Mouse (Mus musculus) right cerebral cortex, postnatal 25 days (tissue): ENCODE data around the gene Eif4e2.

Source experiments
- DNase-seq: peaks from one replicate; pipeline ENCODE4 v3.0.0; 2022

Gene Eif4e2

GRCm38 (mm10) chr1:87203779-87204178, 9.9 kb upstream of the Eif4e2 start:
- DNase-seq: no peak

GRCm38 (mm10) chr1:87204465-87204864, 9.2 kb upstream of the Eif4e2 start, which contains the start of gene Chrng:
Gene Chrng (plus strand): TSS chr1:87204657.
- no peak for DNase-seq

- no peak for DNase-seq
These were observed 8.7 kb upstream of the Eif4e2 start for GRCm38 (mm10) chr1:87205038-87205437.

GRCm38 (mm10) chr1:87205502-87205901, 8.2 kb upstream of the Eif4e2 start:
- DNase-seq: no peak

GRCm38 (mm10) chr1:87206339-87206738, 7.4 kb upstream of the Eif4e2 start:
- DNase-seq: no peak

GRCm38 (mm10) chr1:87211431-87211830, 2.3 kb upstream of the Eif4e2 start:
- no peak for DNase-seq

GRCm38 (mm10) chr1:87214748-87215147, 1.0 kb downstream of the Eif4e2 start:
- DNase-seq: no peak

GRCm38 (mm10) chr1:87217938-87218337, 4.2 kb downstream of the Eif4e2 start:
- DNase-seq: no peak

- DNase-seq: no peak
These were observed 12.0 kb downstream of the Eif4e2 start for GRCm38 (mm10) chr1:87225739-87226138.

- DNase-seq: no peak
These were observed 12.9 kb downstream of the Eif4e2 start for GRCm38 (mm10) chr1:87226409-87227159.

- DNase-seq: no peak
These were observed 13.4 kb downstream of the Eif4e2 start for GRCm38 (mm10) chr1:87227160-87227550.

- no peak for DNase-seq
These were observed 16.9 kb downstream of the Eif4e2 start for GRCm38 (mm10) chr1:87230606-87231005.

- no peak for DNase-seq
These were observed 18.5 kb downstream of the Eif4e2 start for GRCm38 (mm10) chr1:87232197-87232596.

- no peak for DNase-seq
These were observed 25.3 kb downstream of the Eif4e2 start for GRCm38 (mm10) chr1:87239056-87239455.

- no peak for DNase-seq
These were observed 29.3 kb downstream of the Eif4e2 start for GRCm38 (mm10) chr1:87243021-87243420.

- no peak for DNase-seq
These were observed 31.7 kb downstream of the Eif4e2 start for GRCm38 (mm10) chr1:87245430-87245829.

- DNase-seq: peak; percentile 76
These were observed 32.5 kb downstream of the Eif4e2 start for GRCm38 (mm10) chr1:87245929-87246815.

GRCm38 (mm10) chr1:87252040-87252609, 38.4 kb downstream of the Eif4e2 start:
- DNase-seq: no peak

- no peak for DNase-seq
These were observed 41.5 kb downstream of the Eif4e2 start for GRCm38 (mm10) chr1:87255173-87255572.

GRCm38 (mm10) chr1:87257691-87258090, 44.0 kb downstream of the Eif4e2 start:
- DNase-seq: no peak

- no peak for DNase-seq
These were observed 44.8 kb downstream of the Eif4e2 start for GRCm38 (mm10) chr1:87258484-87258883.

GRCm38 (mm10) chr1:87259316-87259715, 45.6 kb downstream of the Eif4e2 start:
- no peak for DNase-seq

- no peak for DNase-seq
These were observed 49.5 kb downstream of the Eif4e2 start for GRCm38 (mm10) chr1:87263257-87263656.

- DNase-seq: no peak
These were observed 50.1 kb downstream of the Eif4e2 start for GRCm38 (mm10) chr1:87263796-87264133.
